11 mouse cellular contexts compared by ENCODE assay signal in the genomic region with DNA sequence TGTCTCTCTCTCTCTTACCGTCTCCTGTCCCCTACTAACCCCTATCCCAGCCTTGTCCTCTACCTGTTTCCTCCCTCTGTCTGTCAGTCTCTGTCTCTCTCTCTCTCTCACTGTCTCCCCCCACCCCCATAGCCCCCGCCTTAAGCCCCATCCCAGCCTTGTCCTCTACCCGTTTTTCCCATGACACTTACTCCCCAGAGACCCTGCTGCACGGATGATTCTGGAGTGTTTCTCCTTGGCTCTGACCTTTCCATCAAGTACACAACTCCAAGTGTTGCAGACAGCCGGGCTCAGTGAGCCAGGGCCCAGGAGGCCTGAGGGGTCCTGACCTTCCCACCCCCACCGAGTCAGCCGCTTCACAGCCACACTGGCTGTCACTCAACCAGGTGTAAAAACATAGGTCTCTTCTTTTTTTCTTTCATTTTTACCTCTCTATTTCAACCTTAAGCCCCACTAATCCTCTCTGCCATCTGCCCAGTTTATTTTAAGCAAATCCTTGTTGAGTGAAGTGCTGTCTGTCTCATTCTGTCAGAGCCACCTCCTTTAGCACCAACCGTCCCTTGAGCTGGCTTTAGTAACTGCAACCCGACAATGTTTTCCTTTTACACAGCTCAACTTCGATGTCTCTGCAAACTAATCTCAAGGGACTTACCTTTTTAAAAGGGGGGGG. TPM values are rescaled to one million over a fixed set of nuclear protein-coding genes. Genes with fewer than 3 reads are reported as not detected.
A peak's percentile ranks its signal among the peaks of the same experiment; 100 is the strongest.
DNase-seq lines count a peak whose midpoint lies in the region; ATAC-seq and TF ChIP-seq lines count a peak whose summit lies in the region.
"Had no signal": no experiment of that assay in that cellular context is flagged by ENCODE, and none has a peak within 500 bp of the region (broad histone marks: within the 10 kb centered on the region; RNA-seq: fewer than 3 reads in every experiment).

No protein-coding gene starts in this region.

- peak overlapping the region; percentile 35; the same call in 1 of the 2 replicates for H3K27ac ChIP-seq in forebrain, embryonic 10.5 days
- no peak overlapping the region for H3K27ac ChIP-seq in forebrain, embryonic 16.5 days (ENCODE audit: low read length)
- H3K27ac ChIP-seq in hindbrain, embryonic 11.5 days (ENCODE audit: low read depth, low read length), result no peak overlapping the region
- no peak overlapping the region for H3K27ac ChIP-seq in hindbrain, embryonic 16.5 days (ENCODE audit: low read depth, low read length)
- peak overlapping the region; percentile 63 for H3K27ac ChIP-seq in embryonic fibroblast, embryonic 13.5 days (ENCODE audit: insufficient read depth, low read length)
- H3K27ac ChIP-seq: liver, embryonic 15.5 days had no signal

- no peak overlapping the region for H3K4me3 ChIP-seq in forebrain, embryonic 10.5 days
- H3K4me3 ChIP-seq in forebrain, embryonic 16.5 days (replicated peaks; ENCODE audit: low read length), result no peak overlapping the region
- no peak overlapping the region for H3K4me3 ChIP-seq in hindbrain, embryonic 11.5 days (ENCODE audit: low read depth, low read length)
- H3K4me3 ChIP-seq in hindbrain, embryonic 16.5 days (ENCODE audit: low read length), result no peak overlapping the region
- no peak overlapping the region for H3K4me3 ChIP-seq in embryonic fibroblast, embryonic 13.5 days (ENCODE audit: insufficient read depth, low read length)
- H3K4me3 ChIP-seq: layer of hippocampus, adult 2 months; liver, embryonic 15.5 days had no signal

- H3K4me2 ChIP-seq in forebrain, embryonic 16.5 days (ENCODE audit: low read length), result no peak overlapping the region
- no peak overlapping the region for H3K4me2 ChIP-seq in hindbrain, embryonic 11.5 days (replicated peaks; ENCODE audit: low read depth, low read length)
- no peak overlapping the region for H3K4me2 ChIP-seq in hindbrain, embryonic 16.5 days (ENCODE audit: low read length)
- H3K4me2 ChIP-seq: liver, embryonic 15.5 days had no signal

- no peaks in the 10 kb centered on the region for H3K27me3 ChIP-seq in forebrain, embryonic 10.5 days (ENCODE audit: poor library complexity, severe bottlenecking)
- no peaks in the 10 kb centered on the region for H3K27me3 ChIP-seq in forebrain, embryonic 16.5 days (replicated peaks; ENCODE audit: control insufficient read depth, insufficient read depth, low read length)
- H3K27me3 ChIP-seq in hindbrain, embryonic 11.5 days (ENCODE audit: control insufficient read depth, insufficient read depth, low read length), result no peaks in the 10 kb centered on the region
- H3K27me3 ChIP-seq in hindbrain, embryonic 16.5 days (replicated peaks; ENCODE audit: control insufficient read depth, insufficient read depth, low read length), result no peaks in the 10 kb centered on the region
- H3K27me3 ChIP-seq: liver, embryonic 15.5 days had no signal

- H3K9ac ChIP-seq in forebrain, embryonic 16.5 days (replicated peaks; ENCODE audit: low read depth, low read length), result no peak overlapping the region
- no peak overlapping the region for H3K9ac ChIP-seq in hindbrain, embryonic 11.5 days (ENCODE audit: low read depth, low read length)
- H3K9ac ChIP-seq in hindbrain, embryonic 16.5 days (ENCODE audit: low read depth, low read length), result no peak overlapping the region
- H3K9ac ChIP-seq: liver, embryonic 15.5 days had no signal

- no peak for ATAC-seq in forebrain, embryonic 16.5 days
- ATAC-seq in hindbrain, embryonic 11.5 days (ENCODE audit: low FRiP score), result peak; percentile 49; the same call in 1 of the 2 replicates
- ATAC-seq in hindbrain, embryonic 16.5 days, result no peak

- no peak for TF ChIP-seq POLR2A in embryonic fibroblast, embryonic 13.5 days (IDR thresholded peaks at IDR 0.05; ENCODE audit: low read depth, low read length)

- no peak for TF ChIP-seq CTCF in embryonic fibroblast, embryonic 13.5 days (IDR thresholded peaks at IDR 0.05; ENCODE audit: borderline replicate concordance, insufficient read depth, low read length)

- no peak for DNase-seq in forebrain, embryonic 10.5 days (ENCODE audit: extremely low spot score, low spot score)
- DNase-seq in hindbrain, embryonic 11.5 days (ENCODE audit: low spot score), result peak; percentile 9
- DNase-seq in retina, embryonic 14.5 days (ENCODE audit: low spot score), result peak; percentile 21
- no peak for DNase-seq in ovary, postnatal 36 days (ENCODE audit: low spot score)
- DNase-seq in MN1 (ENCODE audit: low spot score), result no peak
- DNase-seq: kidney, adult 2 months had no signal

- H3K36me3 ChIP-seq in forebrain, embryonic 10.5 days (replicated peaks), result no peaks in the 10 kb centered on the region
- H3K36me3 ChIP-seq in forebrain, embryonic 16.5 days (ENCODE audit: control insufficient read depth, insufficient read depth), result no peaks in the 10 kb centered on the region
- no peaks in the 10 kb centered on the region for H3K36me3 ChIP-seq in hindbrain, embryonic 11.5 days (ENCODE audit: control insufficient read depth, insufficient read depth, low read length)
- no peaks in the 10 kb centered on the region for H3K36me3 ChIP-seq in hindbrain, embryonic 16.5 days (ENCODE audit: control insufficient read depth, insufficient read depth, low read length)
- H3K36me3 ChIP-seq: liver, embryonic 15.5 days had no signal

- 49% methylated on average over 10 of the region's 10 CpGs for WGBS in forebrain, embryonic 10.5 days
- 59% methylated on average over 10 of the region's 10 CpGs for WGBS in forebrain, embryonic 16.5 days
- WGBS in hindbrain, embryonic 11.5 days, result 43% methylated on average over 10 of the region's 10 CpGs
- WGBS in hindbrain, embryonic 16.5 days, result 56% methylated on average over 10 of the region's 10 CpGs

- H3K9me3 ChIP-seq in forebrain, embryonic 10.5 days, result no peaks in the 10 kb centered on the region
- no peaks in the 10 kb centered on the region for H3K9me3 ChIP-seq in forebrain, embryonic 16.5 days (ENCODE audit: control insufficient read depth, low read length)
- no peaks in the 10 kb centered on the region for H3K9me3 ChIP-seq in hindbrain, embryonic 11.5 days (ENCODE audit: control insufficient read depth, low read length)
- no peaks in the 10 kb centered on the region for H3K9me3 ChIP-seq in hindbrain, embryonic 16.5 days (ENCODE audit: control insufficient read depth, low read length)
- H3K9me3 ChIP-seq: liver, embryonic 15.5 days had no signal

- peaks cover 21% of the 10 kb centered on the region for H3K4me1 ChIP-seq in forebrain, embryonic 10.5 days
- 0 out of 2 replicates have a peak, but pooled peaks cover 2% of the 10 kb centered on the region for H3K4me1 ChIP-seq in forebrain, embryonic 16.5 days (replicated peaks; ENCODE audit: control insufficient read depth, insufficient read depth, low read length)
- H3K4me1 ChIP-seq in hindbrain, embryonic 11.5 days (replicated peaks; ENCODE audit: control insufficient read depth, insufficient read depth, low read length), result no peaks in the 10 kb centered on the region
- no peaks in the 10 kb centered on the region; the same call in 1 of the 2 replicates for H3K4me1 ChIP-seq in hindbrain, embryonic 16.5 days (ENCODE audit: control insufficient read depth, insufficient read depth, low read depth, low read length)
- peaks cover 9% of the 10 kb centered on the region; the same call in 1 of the 2 replicates for H3K4me1 ChIP-seq in embryonic fibroblast, embryonic 13.5 days (ENCODE audit: control insufficient read depth, insufficient read depth, low read length)

RNA-seq across cellular contexts. Expression of a gene that starts 32.4 kb away (rescaled TPM):
- polyA plus RNA-seq in forebrain, embryonic 10.5 days (2016; fragmentation: Nextera tagmentation; extraction: Ambion mirVana), result 0.91 and 1.2 TPM in 2 replicates
- polyA plus RNA-seq in forebrain, embryonic 16.5 days (2015; fragmentation: Nextera tagmentation; extraction: Ambion mirVana), result 3.7 TPM in 2 replicates
- polyA plus RNA-seq in hindbrain, embryonic 11.5 days (2014; fragmentation: Nextera tagmentation; extraction: Ambion mirVana), result 3.5 and 3.8 TPM in 2 replicates
- polyA plus RNA-seq in hindbrain, embryonic 16.5 days (2015; fragmentation: Nextera tagmentation; extraction: Ambion mirVana), result 6.9 and 7.0 TPM in 2 replicates
- 2.4 and 7.7 TPM in 2 replicates for polyA plus RNA-seq in embryonic fibroblast, embryonic 13.5 days (2011; ENCODE audit: insufficient read length, low read depth, missing spikeins)

Comparison
In these comparisons a context has a peak if more than half of its experiments do, and no peak if none do; other contexts are left out.
1. H3K27ac ChIP-seq: peak in forebrain, embryonic 10.5 days (single experiment) and embryonic fibroblast, embryonic 13.5 days (single experiment); none in forebrain, embryonic 16.5 days (single experiment), hindbrain, embryonic 11.5 days (single experiment) and hindbrain, embryonic 16.5 days (single experiment).
2. DNase-seq: peak in hindbrain, embryonic 11.5 days (single experiment) and retina, embryonic 14.5 days (single experiment); none in forebrain, embryonic 10.5 days (single experiment), ovary, postnatal 36 days (single experiment) and MN1 (single experiment).